Mouse (Mus musculus) heart, embryonic 13.5 days (tissue): ENCODE measurements around the gene Armc2. TPM values are rescaled to one million over a fixed set of nuclear protein-coding genes. Genes with fewer than 3 reads are reported as not detected.
A peak's percentile ranks its signal among the peaks of the same experiment; 100 is the strongest.

Experiments
- ATAC-seq: fragments of 200-750 bp; cut with Nextera tagmentation; 2 replicates; pipeline ENCODE4 v1.8.0; 2017; ENCODE audit warnings: moderate TSS enrichment; ENCODE audit not compliant: insufficient number of reproducible peaks, low FRiP score, low TSS enrichment; ENCODE audit errors: extremely low read depth
- H3K27ac ChIP-seq: fragments of 300-500 bp; sonication (generic); replicated peaks from 2 replicates; pipeline ENCODE4 v1.5.1; 2015; ENCODE audit warnings: moderate library complexity, mild to moderate bottlenecking, inconsistent platforms
- H3K27me3 ChIP-seq: fragments of 300-500 bp; sonication (generic); replicated peaks from 2 replicates; pipeline ENCODE4 v1.6.1; 2015; ENCODE audit warnings: mild to moderate bottlenecking, inconsistent platforms
- H3K36me3 ChIP-seq: fragments of 300-500 bp; sonication (generic); 2 replicates; pipeline ENCODE4 v1.6.1; 2015; ENCODE audit warnings: mild to moderate bottlenecking, inconsistent platforms
- H3K4me1 ChIP-seq: fragments of 300-500 bp; sonication (generic); 2 replicates; pipeline ENCODE4 v1.6.1; 2015; ENCODE audit warnings: inconsistent platforms
- H3K4me2 ChIP-seq: fragments of 300-500 bp; sonication (generic); 2 replicates; pipeline ENCODE4 v1.6.1; 2015; ENCODE audit warnings: inconsistent platforms, mild to moderate bottlenecking, moderate library complexity
- H3K4me3 ChIP-seq: fragments of 300-500 bp; sonication (generic); 2 replicates; pipeline ENCODE4 v1.5.1; 2015; ENCODE audit warnings: moderate library complexity, mild to moderate bottlenecking, inconsistent platforms
- H3K9ac ChIP-seq: fragments of 300-500 bp; sonication (generic); 2 replicates; pipeline ENCODE4 v1.6.1; 2015; ENCODE audit warnings: inconsistent platforms, mild to moderate bottlenecking, moderate library complexity
- H3K9me3 ChIP-seq: fragments of 300-500 bp; sonication (generic); 2 replicates; pipeline ENCODE4 v1.6.1; 2016; ENCODE audit warnings: inconsistent platforms
- WGBS: fragments of 180-500 bp; shearing (Covaris S2); methylation state at CpG from one replicate; pipeline ENCODE4 v1.1.7; 2015; ENCODE audit warnings: mixed read lengths; 5-methylcytosine and 5-hydroxymethylcytosine counted together
- polyA plus RNA-seq: library from polyadenylated mRNA; unstranded; fragments of >200 nt; fragmentation: Nextera tagmentation; extraction: Ambion mirVana; gene quantifications from 2 replicates; pipeline ENCODE4 v1.2.1, GENCODE M21; 2015

Gene Armc2
- polyA plus RNA-seq, 1 experiment from 2014 or later, result 0.94 TPM

- Histone ChIP-seq H3K4me2 (no peak overlapping the region), H3K4me3 (no peak overlapping the region), H3K9me3 (no peaks in the 10 kb centered on the region), H3K27me3 (peaks cover 25% of the 10 kb centered on the region), H3K9ac (no peak overlapping the region), H3K27ac (no peak overlapping the region), H3K36me3 (no peaks in the 10 kb centered on the region), H3K4me1 (peaks cover 35% of the 10 kb centered on the region)
- ATAC-seq, result no peak
- WGBS, result 72% methylated on average over 5 of the region's 5 CpGs
These were observed 26.2 kb downstream of the Armc2 start for GRCm38 (mm10) chr10:41992059-41992440.

DNA sequence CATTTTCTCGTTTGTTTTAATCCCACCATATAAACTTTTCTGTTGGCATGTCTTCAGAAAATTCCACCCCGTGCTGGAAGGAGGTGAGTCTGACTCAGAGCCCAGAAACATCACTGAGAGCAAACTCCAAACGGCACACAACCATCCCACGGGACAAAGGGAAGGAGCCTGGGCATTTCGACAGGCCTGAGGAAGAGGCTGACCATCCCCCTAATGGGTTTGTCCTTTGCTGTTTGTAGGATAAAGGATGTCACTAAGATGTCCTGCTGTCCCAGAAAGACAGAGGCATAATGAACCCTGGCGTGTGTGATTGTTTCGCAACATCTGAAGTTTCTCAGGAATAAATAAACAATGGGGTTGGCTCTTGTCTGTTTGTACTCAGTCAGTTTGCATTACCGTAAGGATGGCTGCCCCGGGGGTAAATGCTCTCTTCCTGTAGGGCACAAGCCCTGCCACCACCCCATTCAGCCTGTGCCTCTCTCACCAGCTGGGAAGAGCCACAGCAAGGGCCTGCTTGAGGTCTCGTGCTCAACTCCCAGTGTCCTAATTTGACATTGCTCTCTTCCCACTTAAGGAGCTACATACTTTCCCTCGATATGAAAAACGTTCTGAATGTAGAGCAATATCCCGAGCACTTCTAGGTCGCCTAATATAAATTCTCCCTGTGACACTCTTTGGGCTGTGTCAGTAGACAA lies 26.7 kb downstream of the Armc2 start:
- no peak overlapping the region for H3K9ac ChIP-seq
- 34% methylated on average over 14 of the region's 14 CpGs for WGBS
- H3K9me3 ChIP-seq, result no peaks in the 10 kb centered on the region
- H3K27me3 ChIP-seq, result peaks cover 25% of the 10 kb centered on the region
- H3K36me3 ChIP-seq, result no peaks in the 10 kb centered on the region
- no peak overlapping the region for H3K4me3 ChIP-seq
- H3K27ac ChIP-seq, result no peak overlapping the region
- ATAC-seq, result no peak
- no peak overlapping the region for H3K4me2 ChIP-seq
- H3K4me1 ChIP-seq, result peaks cover 32% of the 10 kb centered on the region

DNA sequence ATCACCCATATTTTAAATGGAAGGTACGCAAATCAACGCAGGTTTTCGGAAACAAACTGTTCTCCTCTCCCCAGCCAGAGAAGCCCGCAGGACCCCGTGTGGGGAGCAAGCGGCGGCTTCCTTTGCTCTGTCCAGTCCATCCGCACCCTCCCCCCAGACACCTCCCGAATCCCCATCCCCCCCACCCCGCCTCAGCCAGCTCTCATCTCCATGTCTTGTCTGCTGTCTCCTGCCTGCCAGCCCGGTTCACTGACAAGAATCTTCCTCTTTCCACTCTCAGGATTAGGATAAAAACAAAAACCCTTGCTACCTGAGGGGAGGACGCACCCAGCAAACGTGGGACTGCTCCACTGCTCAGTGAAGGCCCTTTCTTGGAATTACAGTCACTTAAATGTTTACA lies 27.3 kb downstream of the Armc2 start:
- H3K9ac ChIP-seq, result no peak overlapping the region; the same call in 1 of the 2 replicates
- WGBS, result 40% methylated on average over 13 of the region's 13 CpGs
- no peaks in the 10 kb centered on the region for H3K36me3 ChIP-seq
- H3K4me1 ChIP-seq, result peaks cover 26% of the 10 kb centered on the region
- H3K4me2 ChIP-seq, result no peak overlapping the region
- no peak overlapping the region for H3K27ac ChIP-seq
- no peaks in the 10 kb centered on the region for H3K9me3 ChIP-seq
- peaks cover 25% of the 10 kb centered on the region for H3K27me3 ChIP-seq
- no peak for ATAC-seq
- no peak overlapping the region for H3K4me3 ChIP-seq

GRCm38 (mm10) chr10:41988930-41989329 lies 29.3 kb downstream of the Armc2 start:
- Histone ChIP-seq H3K4me3 (no peak overlapping the region), H3K27me3 (peaks cover 25% of the 10 kb centered on the region), H3K9ac (no peak overlapping the region), H3K9me3 (no peaks in the 10 kb centered on the region), H3K36me3 (no peaks in the 10 kb centered on the region), H3K4me1 (peaks cover 8% of the 10 kb centered on the region), H3K27ac (no peak overlapping the region), H3K4me2 (no peak overlapping the region)
- no peak for ATAC-seq
- WGBS, result 80% methylated on average over 3 of the region's 3 CpGs

- no peak for ATAC-seq
- H3K27me3 ChIP-seq, result peaks cover 22% of the 10 kb centered on the region
- WGBS, result 77% methylated on average over 8 of the region's 8 CpGs
- H3K4me3 ChIP-seq, result no peak overlapping the region
- peaks cover under 1% of the 10 kb centered on the region; the same call in 1 of the 2 replicates for H3K4me1 ChIP-seq
- no peaks in the 10 kb centered on the region for H3K36me3 ChIP-seq
- no peak overlapping the region for H3K4me2 ChIP-seq
- H3K9ac ChIP-seq, result no peak overlapping the region
- no peaks in the 10 kb centered on the region for H3K9me3 ChIP-seq
- no peak overlapping the region for H3K27ac ChIP-seq
These were observed 32.1 kb downstream of the Armc2 start for GRCm38 (mm10) chr10:41986126-41986525.

- H3K36me3 ChIP-seq, result no peaks in the 10 kb centered on the region
- H3K4me2 ChIP-seq, result no peak overlapping the region
- no peak overlapping the region for H3K9ac ChIP-seq
- H3K4me3 ChIP-seq, result no peak overlapping the region
- WGBS, result 85% methylated on average over 6 of the region's 6 CpGs
- H3K9me3 ChIP-seq, result no peaks in the 10 kb centered on the region
- peaks cover 4% of the 10 kb centered on the region; the same call in 1 of the 2 replicates for H3K4me1 ChIP-seq
- H3K27ac ChIP-seq, result no peak overlapping the region
- ATAC-seq, result no peak
- H3K27me3 ChIP-seq, result peaks cover 8% of the 10 kb centered on the region; the same call in 1 of the 2 replicates
These were observed 34.0 kb downstream of the Armc2 start for GRCm38 (mm10) chr10:41984221-41984620.

DNA sequence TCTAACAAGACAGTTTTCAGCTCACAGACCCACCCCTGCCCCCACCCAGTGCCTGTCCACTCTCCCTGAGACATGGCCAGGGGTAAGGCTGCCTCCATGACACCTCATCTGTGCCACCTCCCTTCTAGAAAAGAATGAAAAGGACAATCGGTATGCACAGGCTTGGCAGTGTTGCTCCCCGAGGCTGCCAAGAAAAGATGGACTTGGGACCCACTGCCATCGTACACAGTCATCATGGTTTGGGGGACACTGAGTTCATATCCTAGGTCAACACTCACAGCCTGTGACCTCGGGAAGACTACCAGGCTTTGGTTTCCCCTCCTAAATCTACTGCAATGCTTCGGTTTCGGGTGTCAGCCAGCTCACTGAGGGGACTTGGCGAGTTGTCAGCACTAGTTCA lies 35.4 kb downstream of the Armc2 start:
- H3K4me2 ChIP-seq, result no peak overlapping the region
- no peaks in the 10 kb centered on the region for H3K36me3 ChIP-seq
- no peaks in the 10 kb centered on the region for H3K9me3 ChIP-seq
- no peaks in the 10 kb centered on the region for H3K27me3 ChIP-seq
- WGBS, result 59% methylated on average over 7 of the region's 7 CpGs
- no peak; the same call in 1 of the 2 replicates for ATAC-seq
- peaks cover 4% of the 10 kb centered on the region; the same call in 1 of the 2 replicates for H3K4me1 ChIP-seq
- H3K4me3 ChIP-seq, result no peak overlapping the region
- no peak overlapping the region for H3K27ac ChIP-seq
- H3K9ac ChIP-seq, result no peak overlapping the region

DNA sequence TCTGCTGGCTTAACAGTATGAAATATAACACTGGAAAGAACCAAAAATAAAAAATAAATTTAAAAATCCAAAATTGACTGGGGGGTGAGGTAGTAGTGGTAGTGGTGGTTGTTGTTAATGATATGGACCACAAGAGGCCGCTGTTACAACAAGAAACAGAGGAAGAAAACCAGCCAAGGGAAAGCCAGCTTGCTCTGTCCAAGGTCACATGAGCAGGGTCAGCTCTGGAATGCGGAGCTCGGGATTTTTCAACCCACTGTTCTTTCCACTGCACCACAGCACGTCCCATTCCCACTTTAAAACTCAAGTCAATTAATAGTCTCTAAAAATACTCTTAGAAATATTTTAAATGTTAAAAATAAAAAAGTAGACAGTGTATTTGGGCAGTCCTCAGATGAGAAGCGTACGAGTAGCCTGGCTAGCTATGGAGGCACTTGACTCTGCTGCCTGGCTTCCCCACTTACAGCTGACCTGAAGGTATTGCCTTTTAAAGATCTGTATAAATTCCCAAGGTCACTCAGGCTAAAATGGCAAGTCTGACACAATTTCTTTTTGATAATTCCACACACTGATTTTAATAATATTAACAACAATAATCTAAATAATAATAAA lies 37.4 kb downstream of the Armc2 start:
- Histone ChIP-seq H3K4me1 (peaks cover 4% of the 10 kb centered on the region; the same call in 1 of the 2 replicates), H3K9me3 (no peaks in the 10 kb centered on the region), H3K36me3 (no peaks in the 10 kb centered on the region), H3K27me3 (no peaks in the 10 kb centered on the region), H3K4me2 (peak overlapping the region; percentile 42), H3K9ac (no peak overlapping the region), H3K27ac (no peak overlapping the region), H3K4me3 (no peak overlapping the region)
- 20% methylated on average over 6 of the region's 6 CpGs for WGBS
- ATAC-seq, result no peak

DNA sequence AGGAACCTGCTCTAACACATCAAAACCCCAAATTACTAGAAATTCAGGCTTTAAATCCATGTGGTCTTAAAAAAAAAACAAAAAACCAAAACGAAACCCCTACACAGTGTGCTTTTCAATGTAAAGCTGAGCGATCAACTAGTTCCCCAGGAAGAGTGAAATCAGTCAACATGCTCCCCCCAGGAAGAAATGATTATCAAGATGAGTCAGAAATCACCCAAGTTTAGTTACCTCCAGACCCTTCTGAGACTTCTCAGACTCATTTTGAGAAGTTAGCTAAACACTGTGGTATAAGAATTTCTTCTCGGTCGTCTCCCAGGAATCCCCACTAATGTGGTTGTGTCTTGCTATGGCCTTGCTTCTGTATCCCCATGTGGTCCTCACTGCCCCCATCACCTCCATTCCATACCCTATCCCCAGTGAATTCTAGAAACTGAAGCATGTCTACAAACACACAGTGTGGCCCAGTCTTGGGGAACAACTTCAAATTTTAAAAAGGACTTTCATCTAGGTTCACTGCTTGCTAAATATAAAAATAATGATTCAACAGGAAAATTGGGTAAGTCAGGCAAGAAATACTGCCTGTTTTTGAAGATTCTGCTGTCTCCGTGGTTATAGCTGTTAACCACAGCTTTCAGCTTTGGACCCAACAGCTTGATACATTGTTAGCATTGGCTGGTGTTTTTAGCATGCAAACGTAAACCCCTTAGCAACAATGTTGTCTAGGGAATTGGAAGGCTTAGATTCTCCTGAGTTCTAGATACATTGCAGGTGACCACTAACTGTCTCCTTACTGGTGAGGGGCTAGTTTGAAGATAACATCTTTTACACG lies 39.6 kb downstream of the Armc2 start:
- ATAC-seq, result no peak
- H3K4me1 ChIP-seq, result peaks cover 4% of the 10 kb centered on the region; the same call in 1 of the 2 replicates
- H3K36me3 ChIP-seq, result no peaks in the 10 kb centered on the region
- no peaks in the 10 kb centered on the region for H3K9me3 ChIP-seq
- H3K27ac ChIP-seq, result no peak overlapping the region
- no peak overlapping the region for H3K9ac ChIP-seq
- H3K4me3 ChIP-seq, result no peak overlapping the region
- no peaks in the 10 kb centered on the region for H3K27me3 ChIP-seq
- H3K4me2 ChIP-seq, result no peak overlapping the region
- WGBS, result 70% methylated on average over 7 of the region's 7 CpGs

DNA sequence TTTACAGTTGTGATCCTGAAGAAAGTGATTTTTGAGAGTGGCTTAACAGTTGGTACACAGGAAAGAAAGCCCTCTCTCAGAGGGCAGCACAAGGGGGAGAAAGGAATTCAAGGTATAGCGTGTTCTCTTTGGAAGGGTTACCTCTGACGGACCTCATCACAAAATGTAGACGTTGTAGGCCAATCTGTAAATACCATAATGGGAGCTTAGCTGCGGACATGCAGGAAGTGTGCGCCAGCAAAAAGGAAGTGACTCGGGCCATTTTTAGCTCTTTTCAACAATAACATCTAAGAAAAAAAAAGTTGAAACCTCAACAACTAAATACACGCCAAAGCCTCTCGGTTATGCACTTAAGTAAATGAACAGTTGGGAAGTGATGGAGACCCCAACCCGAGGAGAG lies 45.6 kb downstream of the Armc2 start:
- H3K4me1 ChIP-seq, result no peaks in the 10 kb centered on the region
- WGBS, result 57% methylated on average over 9 of the region's 9 CpGs

DNA sequence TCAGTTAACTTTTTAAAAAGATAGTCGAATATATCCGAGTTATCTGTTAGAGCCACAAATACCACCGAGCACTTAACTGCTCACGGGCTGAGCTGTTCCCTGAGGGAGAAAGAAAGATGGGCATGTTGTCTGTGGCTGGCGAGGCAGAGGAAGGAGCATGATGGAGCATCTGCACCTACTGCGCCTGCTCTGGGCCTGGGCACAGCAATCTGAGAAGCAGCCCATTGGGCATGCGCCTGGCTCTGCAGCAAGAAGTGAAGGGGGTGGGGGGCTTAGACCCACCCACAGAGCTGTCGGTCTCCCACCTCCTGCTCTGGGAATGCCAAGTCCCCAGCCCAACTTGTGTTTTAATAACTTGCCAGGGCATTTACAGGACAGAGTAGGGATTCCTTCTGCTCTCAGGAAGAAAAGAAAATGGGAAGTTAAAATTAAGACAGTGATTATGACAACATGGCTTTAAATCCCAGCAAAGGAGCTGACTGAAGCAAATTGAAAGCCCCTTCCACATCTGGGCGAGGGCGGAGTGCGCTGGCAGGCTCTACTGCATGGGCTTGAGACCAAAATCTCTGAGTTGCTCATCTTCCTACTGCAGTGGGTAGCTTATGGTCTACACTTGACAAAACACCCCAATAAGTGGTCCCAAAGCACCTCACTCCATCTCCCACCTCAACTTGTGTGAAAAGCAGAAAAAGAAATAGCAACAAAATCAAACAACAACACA lies 50.2 kb downstream of the Armc2 start:
- H3K9me3 ChIP-seq, result no peaks in the 10 kb centered on the region
- no peak overlapping the region for H3K4me2 ChIP-seq
- no peaks in the 10 kb centered on the region for H3K27me3 ChIP-seq
- ATAC-seq, result no peak
- no peak overlapping the region for H3K27ac ChIP-seq
- WGBS, result 62% methylated on average over 11 of the region's 11 CpGs
- no peaks in the 10 kb centered on the region for H3K4me1 ChIP-seq
- H3K4me3 ChIP-seq, result no peak overlapping the region
- no peak overlapping the region for H3K9ac ChIP-seq
- H3K36me3 ChIP-seq, result no peaks in the 10 kb centered on the region

More for the DNA sequence above, 45.6 kb downstream of the Armc2 start:
- Histone ChIP-seq H3K9me3 (no peaks in the 10 kb centered on the region), H3K9ac (no peak overlapping the region), H3K4me2 (no peak overlapping the region), H3K27me3 (no peaks in the 10 kb centered on the region), H3K36me3 (no peaks in the 10 kb centered on the region), H3K27ac (0 out of 2 replicates have a peak overlapping the region, but pooled peaks have one; percentile 6), H3K4me3 (no peak overlapping the region)
- no peak for ATAC-seq
